Mouse (Mus musculus) left cerebral cortex, postnatal 4 days (tissue): ENCODE results near the gene Snx1. TPM values are rescaled to one million over a fixed set of nuclear protein-coding genes. Genes with fewer than 3 reads are reported as not detected.

Source experiments
- DNase-seq: peaks from one replicate; pipeline ENCODE4 v3.0.0-alpha.2; 2022
- intact Hi-C: fragments of 180-260 bp; cut with DNase I; formaldehyde crosslinking; loops from one replicate; pipeline ENCODE4 v1.15.1; 2025
- total RNA-seq, 2 experiments: library from RNA; stranded (reverse); gene quantifications; 2 replicates each; pipeline ENCODE4 v1.2.3; 2021

The Snx1 gene
- total RNA-seq = 10 to 100 TPM; 48.9 to 50.0 TPM

DNA sequence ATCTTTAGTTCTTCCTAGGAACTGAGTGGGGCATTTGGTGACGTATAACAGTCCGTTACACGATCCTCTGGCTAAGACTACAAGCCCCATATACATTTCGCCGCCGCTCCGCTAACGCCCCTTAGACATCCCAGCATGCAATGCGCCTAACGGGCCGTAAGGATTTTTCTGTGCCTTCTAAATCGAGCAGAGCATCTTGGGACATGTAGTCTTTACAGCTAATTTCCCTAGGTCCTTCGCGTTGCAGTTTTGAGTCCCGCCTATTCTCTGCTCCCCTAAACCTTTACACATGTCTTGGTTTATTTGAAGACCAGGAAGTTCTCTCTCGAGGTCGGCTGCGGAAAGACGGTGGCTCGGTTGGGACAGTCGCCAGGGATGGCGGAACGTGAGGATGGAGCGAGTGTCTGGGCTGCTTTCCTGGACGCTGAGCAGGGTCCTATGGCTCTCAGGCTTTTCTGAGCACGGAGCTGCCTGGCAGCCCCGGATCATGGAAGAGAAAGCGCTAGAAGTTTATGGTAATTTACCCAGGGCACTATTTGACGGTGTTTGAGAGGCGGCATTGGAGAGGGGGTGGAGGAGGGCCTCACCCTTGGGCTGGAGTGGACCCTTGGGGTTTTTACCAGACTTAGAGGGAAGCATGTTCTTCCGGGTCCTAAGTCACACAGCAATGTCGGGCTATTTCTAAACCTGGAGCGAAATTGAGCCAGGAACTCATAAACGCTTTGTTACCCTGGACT is at the start of gene Snx1, which contains the start of gene Ciao2a:
Gene Snx1, minus strand, starts transcription at position 132 of the 737 bp plus-strand sequence.
Gene Ciao2a, plus strand, starts transcription at position 156 of the 737 bp plus-strand sequence.
- DNase-seq = peak; percentile 93
- intact Hi-C loops = no loop called here

GRCm38 (mm10) chr9:66174985-66175384 is 48.6 kb upstream of the Snx1 start:
- intact Hi-C loops = no loop called here

DNA sequence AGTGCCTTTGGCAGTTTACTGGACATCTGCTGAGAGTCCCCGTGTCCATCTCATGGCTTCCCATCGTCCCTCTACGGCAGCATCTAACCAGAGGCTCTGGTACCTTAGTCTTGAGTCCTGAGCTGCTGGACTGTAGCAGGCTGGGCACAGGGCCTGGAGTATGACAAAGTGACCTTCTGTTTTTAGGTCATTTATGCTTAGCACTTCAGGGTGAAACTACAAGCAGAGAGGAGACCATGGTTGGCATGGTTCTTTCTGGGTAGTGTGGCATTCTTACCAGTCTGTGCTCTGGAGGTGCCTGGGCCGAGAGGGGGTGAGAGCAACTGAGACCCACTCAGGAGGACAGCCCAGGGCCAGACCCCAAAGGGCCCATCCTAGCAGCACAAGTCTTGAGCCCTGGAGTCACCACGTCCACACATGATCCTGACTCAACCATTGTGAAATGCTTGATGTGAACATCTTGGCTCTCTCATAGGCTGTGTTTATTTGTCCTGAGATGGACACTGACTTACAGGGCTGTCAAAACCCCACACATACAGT is 47.0 kb upstream of the Snx1 start:
- no peak for DNase-seq
- intact Hi-C loops = no loop called here

More at GRCm38 (mm10) chr9:66174985-66175384, 48.6 kb upstream of the Snx1 start:
- no peak for DNase-seq

DNA sequence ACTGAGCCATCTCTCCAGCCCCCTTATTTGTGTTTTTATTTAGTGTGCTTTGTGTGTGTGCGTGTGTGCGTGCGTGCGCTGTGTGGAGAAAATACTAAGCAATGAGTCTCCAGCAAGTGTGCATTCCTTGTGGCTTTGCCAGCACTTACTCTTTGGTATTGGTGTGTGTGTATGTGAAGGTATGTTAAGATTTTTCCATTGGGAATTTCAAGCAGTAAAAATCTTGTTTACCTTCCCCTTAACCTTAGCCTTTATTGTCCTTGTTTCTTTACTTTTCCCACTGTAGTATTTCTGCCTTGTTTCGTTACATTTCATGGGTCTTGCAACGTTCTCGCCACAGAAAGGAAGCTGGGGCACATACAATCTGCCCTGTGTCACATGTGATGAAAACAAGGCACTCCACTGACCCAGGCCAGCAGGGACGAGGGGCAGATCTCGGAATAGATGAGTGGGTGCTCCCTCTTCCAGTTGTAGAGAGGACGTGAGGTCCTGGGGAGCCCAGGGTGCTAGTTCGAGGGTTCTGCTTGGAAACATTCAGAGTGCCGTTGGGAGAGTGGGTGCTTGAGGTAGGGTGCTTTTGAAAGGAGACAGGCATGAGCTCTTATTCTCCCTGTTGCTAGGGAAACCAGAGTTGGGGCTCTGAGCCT is 45.0 kb upstream of the Snx1 start:
- DNase-seq = no peak
- intact Hi-C loops = no loop called here

DNA sequence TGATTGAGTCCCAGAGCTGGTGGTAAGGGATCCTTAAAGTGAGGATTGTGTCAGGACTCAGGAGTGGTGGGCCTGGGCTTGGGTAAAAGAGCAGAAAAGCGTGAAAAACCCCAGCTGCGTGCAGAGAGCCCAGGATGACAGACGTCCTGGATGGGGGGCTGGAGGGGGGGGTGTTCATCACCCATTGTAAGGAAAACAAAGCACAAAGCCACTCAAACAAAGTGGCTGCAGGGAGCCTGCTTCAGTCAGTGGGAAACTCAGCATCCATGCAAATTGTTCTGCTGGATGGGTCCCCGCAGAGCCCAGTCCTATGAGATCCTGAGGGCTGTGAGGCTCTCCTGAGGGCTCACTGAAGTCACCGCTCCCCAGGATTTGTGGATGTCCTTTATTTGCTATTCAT is 44.1 kb upstream of the Snx1 start:
- intact Hi-C loops = no loop called here
- DNase-seq = no peak

DNA sequence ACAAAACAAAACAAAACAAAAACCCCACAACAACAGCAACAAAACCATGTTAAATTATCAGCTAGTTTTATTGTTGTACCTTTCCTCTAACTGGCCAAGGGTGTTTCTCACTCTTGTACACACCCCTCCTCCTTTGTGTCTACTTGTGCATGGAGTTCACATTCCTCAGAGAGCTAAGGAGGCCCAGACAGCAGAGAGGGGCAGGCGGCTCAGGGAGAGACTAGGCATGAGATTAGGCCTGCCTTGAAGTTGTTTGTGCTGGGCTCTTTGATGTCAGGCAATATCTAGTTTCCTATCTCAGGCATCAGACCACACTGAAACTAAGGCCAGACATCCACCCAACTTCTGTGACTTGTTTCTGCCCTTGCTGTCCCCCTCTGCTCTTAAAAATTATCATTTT is 41.8 kb upstream of the Snx1 start:
- intact Hi-C loops = no loop called here
- DNase-seq = no peak

GRCm38 (mm10) chr9:66167222-66167621 is 40.8 kb upstream of the Snx1 start:
- intact Hi-C loops = no loop called here
- DNase-seq = no peak

- no peak for DNase-seq
- intact Hi-C loops = no loop called here
Observed at GRCm38 (mm10) chr9:66162995-66163394, 36.6 kb upstream of the Snx1 start.

DNA sequence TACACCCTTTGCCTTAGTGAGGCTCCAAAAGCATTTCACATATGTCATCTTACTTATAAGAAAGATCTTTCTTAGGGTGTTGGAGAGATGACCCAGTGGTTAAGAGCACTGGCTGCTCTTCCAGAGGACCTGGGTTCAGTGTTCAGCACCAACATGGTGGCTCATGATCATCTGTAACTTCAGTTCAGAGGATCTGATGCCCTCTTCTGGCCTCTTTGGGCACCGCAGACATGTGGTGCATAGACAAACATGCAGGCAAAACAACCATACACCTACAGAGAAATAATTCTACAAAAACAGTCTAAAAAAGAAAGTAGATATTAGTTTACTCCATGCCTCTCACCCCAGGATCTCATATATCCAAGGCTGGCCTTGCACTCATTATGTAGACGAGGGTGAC is 33.8 kb upstream of the Snx1 start:
- DNase-seq = no peak
- intact Hi-C loops = no loop called here

GRCm38 (mm10) chr9:66158885-66159430 is 32.6 kb upstream of the Snx1 start:
- DNase-seq = no peak
- intact Hi-C loops = loop anchor here (10.0 kb wide), 1 partner anchor 196 kb away; the partner anchor contains the start of gene Herc1

- intact Hi-C loops = loop anchor here (10.0 kb wide), 1 partner anchor 197 kb away; the partner anchor contains the start of gene Herc1
Observed at GRCm38 (mm10) chr9:66157958-66158830, 31.8 kb upstream of the Snx1 start, which contains the start of gene Dapk2. Dapk2 (plus strand) TSS chr9:66158223.

GRCm38 (mm10) chr9:66155534-66155933 is 29.1 kb upstream of the Snx1 start:
- intact Hi-C loops = loop anchor here (10.0 kb wide), 1 partner anchor 199 kb away; the partner anchor contains the start of gene Herc1
- no peak for DNase-seq

More at GRCm38 (mm10) chr9:66157958-66158830, 31.8 kb upstream of the Snx1 start, which contains the start of gene Dapk2:
- peak; percentile 72 for DNase-seq

- DNase-seq = no peak
- intact Hi-C loops = loop anchor here (10.0 kb wide), 1 partner anchor 201 kb away; the partner anchor contains the start of gene Herc1
Observed at GRCm38 (mm10) chr9:66154013-66154412, 27.6 kb upstream of the Snx1 start.

DNA sequence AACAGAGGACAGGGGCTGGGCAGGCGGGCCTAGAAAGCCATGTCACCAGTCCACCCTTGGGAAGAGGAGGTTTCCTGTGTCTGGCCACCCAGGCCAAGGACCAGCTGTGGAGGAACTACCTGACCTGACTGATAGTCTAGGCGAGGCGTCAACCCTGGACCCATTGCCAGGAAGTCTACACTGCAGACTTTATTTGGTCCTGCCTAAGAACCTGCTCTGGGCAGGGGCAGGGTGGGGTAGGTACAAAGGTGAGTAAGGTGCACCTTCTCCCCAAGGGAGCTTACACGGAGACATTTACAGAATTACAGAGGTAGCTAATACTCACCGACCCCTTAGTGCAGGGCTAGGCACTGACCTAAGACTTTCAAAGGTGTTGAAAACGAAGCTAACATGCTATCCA is 27.2 kb upstream of the Snx1 start:
- DNase-seq = no peak
- intact Hi-C loops = loop anchor here (10.0 kb wide), 1 partner anchor 201 kb away; the partner anchor contains the start of gene Herc1

DNA sequence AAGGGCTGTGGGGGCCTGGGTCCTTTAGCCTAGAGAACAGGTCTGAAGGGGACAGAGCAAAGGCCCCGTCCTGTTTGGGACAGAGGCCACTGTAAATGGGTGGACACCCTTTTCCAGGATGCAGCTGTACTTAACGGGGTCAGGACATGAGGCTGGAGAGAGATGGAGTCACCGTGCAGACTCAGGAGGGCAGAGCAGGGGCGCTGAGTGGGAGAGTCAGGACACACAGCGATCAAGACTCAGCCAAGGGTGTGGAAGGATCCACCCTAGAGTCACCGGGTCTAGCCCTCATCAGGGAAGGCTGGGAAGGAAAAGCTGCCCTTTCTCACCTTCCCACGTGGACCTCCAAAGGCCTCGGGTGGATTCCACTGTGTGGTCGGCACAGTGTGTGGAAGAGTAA is 25.6 kb upstream of the Snx1 start:
- no peak for DNase-seq
- intact Hi-C loops = loop anchor here (10.0 kb wide), 1 partner anchor 203 kb away; the partner anchor contains the start of gene Herc1

GRCm38 (mm10) chr9:66146141-66146540 is 19.8 kb upstream of the Snx1 start:
- no peak for DNase-seq
- intact Hi-C loops = no loop called here

DNA sequence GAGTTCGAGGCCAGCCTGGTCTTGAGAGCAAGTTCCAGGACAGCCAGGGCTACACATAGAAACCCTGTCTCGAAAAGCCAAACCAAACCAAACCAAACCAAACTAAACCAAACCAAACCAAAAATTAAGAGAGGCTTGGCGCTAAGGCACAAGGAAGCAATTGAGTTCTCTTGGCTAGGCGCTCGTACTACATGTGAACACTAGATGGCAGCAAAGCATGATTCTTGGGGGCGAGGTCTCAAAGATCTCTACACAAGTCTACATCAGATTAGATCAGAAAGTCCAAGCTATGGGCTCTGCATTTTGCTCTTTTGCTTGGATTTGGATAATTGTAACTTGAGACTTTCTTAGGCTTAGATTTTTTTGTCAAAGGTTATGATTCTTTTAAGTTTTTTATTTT is 17.9 kb upstream of the Snx1 start:
- intact Hi-C loops = no loop called here

GRCm38 (mm10) chr9:66142265-66142664 is 15.9 kb upstream of the Snx1 start:
- no peak for DNase-seq
- intact Hi-C loops = no loop called here

More for the DNA sequence above, 17.9 kb upstream of the Snx1 start:
- DNase-seq = peak; percentile 65

GRCm38 (mm10) chr9:66138193-66138592 is 11.8 kb upstream of the Snx1 start:
- intact Hi-C loops = no loop called here
- DNase-seq = no peak

GRCm38 (mm10) chr9:66135967-66136366 is 9.6 kb upstream of the Snx1 start:
- intact Hi-C loops = no loop called here
- DNase-seq = no peak
